Mouse (Mus musculus) 416B (cell line): ENCODE results near the gene Acox1.

Experiments used
- DNase-seq: peaks from one replicate; pipeline ENCODE4 v3.0.0; 2011; ENCODE audit warnings: low read depth

Acox1 gene

DNA sequence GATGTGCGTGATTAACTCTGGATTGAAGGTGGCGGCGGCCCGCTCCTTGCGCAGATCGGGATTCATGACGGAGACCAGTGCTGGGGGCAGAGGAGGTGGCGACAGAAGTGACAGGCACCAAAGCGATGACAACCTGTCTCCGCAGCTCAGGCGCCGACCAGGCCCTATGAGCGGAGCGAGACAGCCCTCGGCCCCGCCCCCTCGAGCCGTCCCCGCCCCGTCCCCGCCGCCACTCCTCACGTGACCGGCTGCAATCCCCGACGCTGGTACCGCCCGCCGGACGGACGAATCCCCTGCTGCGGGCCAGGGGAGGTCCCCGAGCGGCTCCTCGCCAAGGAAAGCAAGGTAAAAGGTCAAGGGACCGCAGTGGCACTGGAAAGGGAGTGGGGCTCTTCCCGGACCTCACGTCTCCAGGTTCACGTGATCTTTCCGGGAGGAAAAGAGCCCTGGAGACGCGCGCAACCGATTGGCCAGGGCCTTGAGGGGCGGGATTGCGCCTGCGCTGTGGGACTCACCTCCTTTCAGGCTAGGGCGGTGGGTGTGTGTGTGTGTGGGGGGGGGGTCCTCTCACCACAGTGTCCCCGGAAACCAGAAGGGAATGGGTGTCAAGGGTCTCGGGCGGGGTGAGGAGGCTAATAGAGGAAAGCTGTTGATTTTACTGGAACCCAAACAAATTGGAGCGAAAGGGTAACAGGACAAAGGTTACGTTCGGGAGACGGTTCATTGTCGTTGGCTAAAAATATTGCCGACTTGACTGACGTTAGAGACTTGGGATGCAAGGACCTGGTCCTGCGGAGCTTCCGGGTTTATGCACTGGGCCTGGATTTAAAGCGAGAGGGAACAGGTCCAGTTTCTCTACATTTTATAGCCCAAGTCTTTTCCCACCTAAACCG is at the start of gene Acox1, which contains the start of gene Ten1:
Acox1 (minus strand) TSS at position 407 of the 893 bp plus-strand sequence.
Ten1 (plus strand) TSS at position 217 of the 893 bp plus-strand sequence.
- peak; percentile 97 for DNase-seq

DNA sequence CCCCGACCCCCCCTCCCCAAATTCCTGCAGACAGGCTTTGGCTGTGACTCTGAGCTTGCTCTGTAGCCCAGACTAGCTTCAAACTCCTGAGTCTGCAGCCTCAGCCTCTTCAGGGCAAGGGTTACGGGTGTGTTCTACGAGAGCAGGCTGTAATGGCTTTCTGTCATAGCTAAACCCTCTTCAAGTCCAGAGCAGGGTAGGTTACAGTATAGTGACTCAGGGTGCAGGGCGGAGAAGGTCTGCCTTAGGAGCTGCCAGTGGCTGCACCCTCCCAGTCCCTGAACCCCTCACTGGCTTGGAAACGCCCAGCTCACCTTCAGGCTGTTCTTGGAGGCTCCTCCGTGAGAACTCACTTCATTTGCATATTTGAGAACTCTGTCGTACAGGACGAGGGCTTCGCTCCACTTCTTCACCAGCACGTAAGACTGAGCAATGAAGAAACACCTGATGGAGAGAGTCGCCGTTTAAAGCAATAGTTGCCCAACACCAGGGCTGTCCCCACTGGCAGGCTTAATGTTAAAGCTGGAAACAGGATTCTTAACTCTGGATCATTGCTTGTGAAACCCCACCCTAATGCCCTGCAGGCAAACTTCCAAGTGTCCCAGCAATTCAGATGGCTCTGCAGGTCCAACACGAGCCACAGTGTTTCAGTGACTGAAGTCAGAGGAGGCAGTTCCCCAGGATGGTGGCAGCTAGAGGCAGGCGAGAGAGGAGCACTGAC is 48.8 kb upstream of the Acox1 start:
- DNase-seq = no peak

- DNase-seq = no peak
Measured at GRCm38 (mm10) chr11:116245616-116246015, 46.8 kb upstream of the Acox1 start.

GRCm38 (mm10) chr11:116244580-116244979 is 45.7 kb upstream of the Acox1 start:
- DNase-seq = no peak

DNA sequence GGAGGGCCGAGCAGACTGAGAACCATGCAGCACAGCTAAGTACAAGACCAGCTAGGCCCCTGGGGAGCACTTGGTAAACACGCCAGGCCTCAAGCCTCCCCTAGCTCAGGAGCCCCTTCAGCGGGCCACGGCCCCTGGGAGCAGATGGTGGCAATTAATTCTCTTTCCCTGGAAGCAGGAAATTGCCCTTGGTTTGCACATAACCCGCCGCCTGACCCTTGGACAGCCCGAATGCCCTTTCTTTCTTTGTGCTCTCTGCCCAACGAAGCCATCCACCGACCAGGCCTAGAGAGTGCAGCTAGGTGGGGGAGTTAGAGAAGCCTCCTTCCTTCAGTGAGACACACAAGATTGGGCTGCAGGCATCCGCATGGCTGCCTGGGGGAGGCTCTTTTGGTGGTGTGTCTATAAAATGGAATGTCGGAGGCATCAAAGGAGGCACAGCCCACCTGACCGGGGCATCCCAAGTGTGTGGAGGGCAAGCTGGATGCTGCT is 42.9 kb upstream of the Acox1 start:
- DNase-seq = no peak

GRCm38 (mm10) chr11:116239797-116240196 is 41.0 kb upstream of the Acox1 start:
- no peak for DNase-seq

- no peak for DNase-seq
Measured at GRCm38 (mm10) chr11:116237742-116238395, 39.0 kb upstream of the Acox1 start, which contains the start of gene Evpl. Gene Evpl, minus strand, starts transcription at chr11:116238077.

GRCm38 (mm10) chr11:116234901-116235300 is 36.1 kb upstream of the Acox1 start:
- no peak for DNase-seq

- no peak for DNase-seq
Measured at GRCm38 (mm10) chr11:116232427-116232826, 33.6 kb upstream of the Acox1 start.

GRCm38 (mm10) chr11:116228699-116229098 is 29.9 kb upstream of the Acox1 start:
- DNase-seq = no peak

GRCm38 (mm10) chr11:116226414-116226813 is 27.6 kb upstream of the Acox1 start:
- peak; percentile 84 for DNase-seq

- DNase-seq = no peak
Measured at GRCm38 (mm10) chr11:116222740-116223059, 23.9 kb upstream of the Acox1 start.

- no peak for DNase-seq
Measured at GRCm38 (mm10) chr11:116221931-116222739, 23.3 kb upstream of the Acox1 start.

DNA sequence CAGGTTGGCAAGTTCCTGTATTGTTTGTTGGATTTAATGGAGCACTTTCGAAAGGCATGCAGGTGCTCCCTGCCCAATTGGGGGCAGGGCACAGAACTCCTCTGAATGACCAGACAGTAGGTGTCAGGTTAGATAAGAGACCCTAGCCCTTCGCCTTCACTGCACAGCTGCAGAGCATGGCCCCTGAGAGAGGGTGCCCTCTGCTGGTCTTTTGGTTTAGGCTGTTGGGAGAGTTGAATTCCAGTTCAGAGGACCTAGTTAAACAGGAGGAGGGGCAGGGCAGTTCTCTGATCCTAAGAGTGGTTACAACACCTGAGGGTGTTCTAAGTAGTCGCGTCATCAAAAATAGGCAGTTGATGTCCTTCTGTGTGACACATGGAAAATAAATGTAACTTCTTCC is 21.0 kb upstream of the Acox1 start:
- DNase-seq = peak; percentile 84

DNA sequence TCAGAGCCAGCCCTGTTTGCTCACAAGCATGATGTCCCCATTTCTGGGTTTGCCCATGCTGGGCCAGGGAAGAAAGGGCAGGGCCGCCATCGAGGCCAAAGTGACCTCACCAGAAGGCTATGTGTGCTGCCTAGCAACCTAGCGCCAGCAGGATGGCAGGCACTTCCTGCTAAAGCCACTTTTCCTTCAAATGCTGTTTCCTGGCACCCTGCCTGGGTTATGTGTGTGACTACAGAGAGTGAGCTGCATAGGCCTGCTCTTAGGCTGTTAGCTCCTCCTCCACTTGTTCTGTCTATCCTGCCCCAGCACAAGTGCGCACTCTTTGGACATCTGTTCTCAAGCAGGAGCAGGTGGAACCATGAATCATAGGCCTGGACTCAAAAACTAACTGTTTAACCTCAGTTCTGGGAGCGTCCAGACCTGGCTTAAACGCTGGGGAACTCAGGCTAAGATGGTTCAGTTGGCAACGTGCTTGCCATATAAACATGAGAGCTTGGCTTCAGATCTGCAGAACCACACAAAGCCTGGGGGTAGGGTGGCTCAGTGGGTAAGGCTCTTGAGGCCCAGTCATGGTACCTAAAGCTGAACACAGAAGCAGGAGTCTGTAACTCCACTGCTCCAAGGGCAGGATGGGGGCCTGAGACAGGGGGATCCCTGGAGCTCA is 20.0 kb upstream of the Acox1 start:
- DNase-seq = peak; percentile 99

- DNase-seq = no peak
Measured at GRCm38 (mm10) chr11:116218263-116218662, 19.4 kb upstream of the Acox1 start.

DNA sequence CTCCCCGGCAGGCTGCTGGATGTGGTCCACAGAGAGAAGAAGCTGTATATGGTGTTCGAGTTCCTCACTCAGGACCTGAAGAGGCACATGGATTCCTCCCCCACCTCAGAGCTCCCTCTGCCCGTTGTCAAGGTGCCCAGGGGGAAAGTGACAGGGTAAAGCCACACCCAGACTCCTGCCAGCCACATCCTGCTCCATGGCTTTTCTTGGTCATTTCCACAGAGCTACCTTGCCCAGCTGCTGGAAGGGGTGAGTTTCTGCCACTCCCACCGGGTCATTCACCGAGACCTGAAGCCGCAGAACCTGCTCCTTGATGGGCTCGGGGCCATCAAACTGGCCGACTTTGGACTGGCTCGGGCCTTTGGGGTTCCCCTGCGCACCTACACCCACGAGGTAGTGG is 17.7 kb upstream of the Acox1 start:
- DNase-seq = peak; percentile 41

GRCm38 (mm10) chr11:116215991-116216390 is 17.1 kb upstream of the Acox1 start:
- DNase-seq = no peak

- peak; percentile 51 for DNase-seq
Measured at GRCm38 (mm10) chr11:116215181-116215580, 16.3 kb upstream of the Acox1 start.

- DNase-seq = no peak
Measured at GRCm38 (mm10) chr11:116213877-116214510, 15.1 kb upstream of the Acox1 start.
